Mouse (Mus musculus) neural tube, embryonic 12.5 days (tissue): ENCODE measurements around the gene Bahcc1. TPM values are rescaled to one million over a fixed set of nuclear protein-coding genes. Genes with fewer than 3 reads are reported as not detected.
A peak's percentile ranks its signal among the peaks of the same experiment; 100 is the strongest.

ENCODE experiments used
- ATAC-seq: fragments of 200-750 bp; cut with Nextera tagmentation; 2 replicates; pipeline ENCODE4 v1.8.0; 2017; ENCODE audit warnings: low read depth, mild to moderate bottlenecking, moderate TSS enrichment, moderate library complexity; ENCODE audit not compliant: low FRiP score
- H3K27ac ChIP-seq: fragments of 300-500 bp; sonication (generic); 2 replicates; pipeline ENCODE4 v1.5.1; 2016
- H3K27me3 ChIP-seq: fragments of 300-500 bp; sonication (generic); replicated peaks from 2 replicates; pipeline ENCODE4 v1.6.1; 2016; ENCODE audit warnings: mild to moderate bottlenecking
- H3K36me3 ChIP-seq: fragments of 300-500 bp; sonication (generic); 2 replicates; pipeline ENCODE4 v1.6.1; 2016; ENCODE audit warnings: mild to moderate bottlenecking
- H3K4me1 ChIP-seq: fragments of 300-500 bp; sonication (generic); 2 replicates; pipeline ENCODE4 v1.6.1; 2016
- H3K4me2 ChIP-seq: fragments of 300-500 bp; sonication (generic); replicated peaks from 2 replicates; pipeline ENCODE4 v1.6.1; 2016; ENCODE audit warnings: mild to moderate bottlenecking
- H3K4me3 ChIP-seq: fragments of 300-500 bp; sonication (generic); 2 replicates; pipeline ENCODE4 v1.5.1; 2016
- H3K9ac ChIP-seq: fragments of 300-500 bp; sonication (generic); 2 replicates; pipeline ENCODE4 v1.6.1; 2016; ENCODE audit warnings: mild to moderate bottlenecking
- H3K9me3 ChIP-seq: fragments of 300-500 bp; sonication (generic); 2 replicates; pipeline ENCODE4 v1.6.1; 2016; ENCODE audit warnings: mild to moderate bottlenecking
- WGBS: fragments of 180-500 bp; shearing (Covaris S2); methylation state at CpG from one replicate; pipeline ENCODE4 v1.1.7; 2016; 5-methylcytosine and 5-hydroxymethylcytosine counted together
- polyA plus RNA-seq: library from polyadenylated mRNA; unstranded; fragments of >200 nt; fragmentation: Nextera tagmentation; extraction: Ambion mirVana; gene quantifications from 2 replicates; pipeline ENCODE4 v1.2.1, GENCODE M21; 2016

Gene Bahcc1
- polyA plus RNA-seq, 1 experiment from 2014 or later = 21.6 TPM

DNA sequence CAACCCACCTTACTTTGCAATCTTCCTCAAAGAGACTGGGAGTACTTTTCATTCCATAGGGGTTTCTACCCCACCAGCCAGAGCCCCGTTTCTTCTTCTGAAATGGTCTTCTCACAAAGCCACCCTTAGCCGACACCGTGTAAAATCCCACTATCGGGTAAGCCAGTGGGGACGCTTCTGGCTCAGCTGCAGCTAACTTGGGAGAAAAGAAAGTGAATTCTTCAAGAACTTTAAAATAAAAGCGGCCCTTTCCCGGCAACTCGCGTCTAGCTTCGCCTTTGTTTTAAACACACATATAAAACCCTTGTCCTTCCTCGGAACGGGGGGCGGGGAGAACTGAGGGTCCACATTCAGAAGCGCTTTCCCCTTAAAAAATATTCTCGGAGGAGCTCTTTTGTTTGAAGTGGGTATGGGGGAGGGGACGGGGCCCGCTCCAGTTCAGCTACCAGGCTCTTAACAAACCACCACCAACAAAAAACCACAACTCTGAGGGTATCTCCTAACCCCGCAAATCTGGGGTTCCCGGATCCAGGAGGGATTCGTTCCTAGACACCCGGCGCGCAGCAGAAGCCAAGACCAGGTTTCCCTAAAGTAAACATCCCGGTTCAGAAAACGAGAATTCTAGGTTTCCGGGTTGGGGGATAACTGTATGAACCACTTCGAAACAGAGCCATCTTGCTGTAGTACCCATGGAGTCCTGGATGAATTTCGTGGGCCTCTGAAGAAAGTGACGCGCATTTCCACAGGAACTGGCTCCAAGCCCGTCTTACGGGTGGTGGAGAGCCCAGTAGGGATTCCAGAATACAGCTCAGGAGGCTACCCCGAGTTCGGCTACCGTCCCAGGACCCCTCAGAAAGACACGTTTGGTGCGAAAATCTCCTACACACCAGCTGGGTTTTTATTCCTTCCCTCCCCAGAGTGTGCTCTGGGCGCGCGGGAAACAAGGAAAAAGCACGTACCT is 44.0 kb upstream of the Bahcc1 start:
- no peaks in the 10 kb centered on the region for H3K27me3 ChIP-seq
- peak overlapping the region; percentile 99 for H3K4me2 ChIP-seq
- no peak for ATAC-seq
- H3K9me3 ChIP-seq = no peaks in the 10 kb centered on the region
- peaks cover 8% of the 10 kb centered on the region; the same call in 1 of the 2 replicates for H3K36me3 ChIP-seq
- peak overlapping the region; percentile 90 for H3K4me3 ChIP-seq
- WGBS = under 1% methylated on average over 41 of the region's 41 CpGs
- H3K9ac ChIP-seq = peak overlapping the region; percentile 99
- peak overlapping the region; percentile 96 for H3K27ac ChIP-seq
- H3K4me1 ChIP-seq = peaks cover 43% of the 10 kb centered on the region

DNA sequence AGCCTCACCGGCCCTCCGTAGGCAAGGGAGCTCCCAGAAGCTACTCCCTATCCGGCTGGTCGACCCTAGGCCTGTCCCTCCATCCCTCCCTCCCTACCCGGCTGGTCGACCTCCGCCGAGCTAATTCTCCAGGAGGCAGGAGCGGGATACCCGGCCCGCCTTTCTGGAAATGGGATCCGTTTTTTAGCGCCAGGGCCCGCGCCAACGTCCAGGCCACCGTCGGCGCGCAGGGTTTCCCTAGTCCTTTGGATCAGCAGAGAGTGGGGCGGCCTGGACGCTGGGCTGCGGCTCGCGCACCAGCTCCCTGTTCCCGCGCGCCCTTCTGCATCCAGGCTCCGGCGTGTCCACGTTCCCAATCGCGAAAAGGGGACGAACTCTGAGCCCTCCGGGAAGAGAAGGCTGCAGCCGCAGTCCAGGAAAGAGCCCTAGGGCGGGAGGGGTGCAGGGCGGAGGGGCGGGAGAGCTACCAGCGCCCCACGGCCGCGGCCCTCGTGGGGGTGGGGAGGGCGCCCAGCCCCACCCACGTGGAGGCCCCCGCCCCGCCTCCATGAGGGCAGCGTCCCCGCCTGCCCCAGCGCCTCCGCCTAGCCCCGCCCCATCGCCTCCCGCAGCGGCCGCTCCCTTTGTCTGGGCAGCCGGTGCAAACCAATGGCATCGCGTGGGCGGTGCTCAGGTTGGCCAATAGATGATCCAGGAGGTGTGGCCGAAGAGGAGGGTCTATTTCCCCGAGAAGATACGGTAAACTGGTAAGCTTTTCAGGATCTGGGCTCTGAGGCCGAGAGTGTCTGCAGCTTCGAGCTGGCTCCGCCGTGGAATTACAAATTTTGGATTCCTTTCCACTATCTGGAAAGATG is 43.1 kb upstream of the Bahcc1 start:
- peaks cover 34% of the 10 kb centered on the region for H3K4me1 ChIP-seq
- under 1% methylated on average over 67 of the region's 68 CpGs for WGBS

DNA sequence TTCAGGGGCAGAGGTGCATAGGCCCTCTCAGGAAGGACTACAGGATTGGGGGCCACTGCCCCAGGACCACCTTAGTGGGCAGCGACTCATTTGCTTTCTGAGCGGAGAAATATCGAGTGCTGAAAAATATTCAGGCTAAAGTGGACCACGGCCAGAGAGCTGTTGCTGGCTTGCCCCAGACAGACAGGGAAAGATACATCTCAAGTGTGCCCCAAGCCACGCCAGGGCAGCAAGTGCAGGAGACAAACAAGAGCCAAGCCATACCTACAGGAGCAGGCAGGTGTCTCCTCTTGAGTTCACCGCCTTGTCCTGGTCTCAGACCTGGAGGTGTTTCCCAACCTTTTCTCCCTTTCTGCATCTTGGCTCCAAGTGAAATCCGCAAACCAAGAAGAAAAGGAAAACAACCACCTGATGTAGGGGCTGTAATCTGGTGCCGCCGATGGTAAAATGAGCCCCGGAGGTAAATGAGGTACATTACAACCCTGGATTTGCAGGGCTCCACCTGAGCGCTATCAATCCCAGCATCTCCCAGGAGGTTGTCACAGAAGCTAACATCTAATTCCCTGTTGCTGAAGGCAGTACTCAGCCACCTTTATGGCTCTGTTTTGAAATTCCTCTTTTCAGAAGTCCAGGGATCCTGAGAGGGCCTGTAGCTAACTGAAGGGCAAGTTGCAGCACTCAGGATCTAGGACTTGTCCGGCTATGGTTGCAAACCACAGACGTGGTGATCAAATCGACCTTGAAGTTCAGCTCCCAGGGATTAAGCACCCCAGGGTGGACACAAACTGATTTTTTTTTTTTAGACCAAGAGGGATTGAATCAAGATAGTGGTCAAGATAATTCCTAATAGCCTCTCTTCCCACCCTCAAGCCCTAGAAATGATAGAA is 42.0 kb upstream of the Bahcc1 start:
- peaks cover 23% of the 10 kb centered on the region for H3K4me1 ChIP-seq
- H3K27me3 ChIP-seq = no peaks in the 10 kb centered on the region
- peak overlapping the region; percentile 96; the same call in 1 of the 2 replicates for H3K27ac ChIP-seq
- H3K4me3 ChIP-seq = peak overlapping the region; percentile 90
- peak overlapping the region; percentile 99 for H3K4me2 ChIP-seq
- ATAC-seq = no peak
- H3K9me3 ChIP-seq = no peaks in the 10 kb centered on the region
- 26% methylated on average over 14 of the region's 14 CpGs for WGBS
- H3K36me3 ChIP-seq = peaks cover 2% of the 10 kb centered on the region; the same call in 1 of the 2 replicates
- H3K9ac ChIP-seq = peak overlapping the region; percentile 99

More for the DNA sequence above, 43.1 kb upstream of the Bahcc1 start:
- peak overlapping the region; percentile 99 for H3K4me2 ChIP-seq
- H3K36me3 ChIP-seq = peaks cover 8% of the 10 kb centered on the region; the same call in 1 of the 2 replicates
- no peaks in the 10 kb centered on the region for H3K9me3 ChIP-seq
- H3K27ac ChIP-seq = peak overlapping the region; percentile 96
- peak overlapping the region; percentile 90 for H3K4me3 ChIP-seq
- H3K27me3 ChIP-seq = no peaks in the 10 kb centered on the region
- ATAC-seq = peak; percentile 89
- peak overlapping the region; percentile 99 for H3K9ac ChIP-seq

DNA sequence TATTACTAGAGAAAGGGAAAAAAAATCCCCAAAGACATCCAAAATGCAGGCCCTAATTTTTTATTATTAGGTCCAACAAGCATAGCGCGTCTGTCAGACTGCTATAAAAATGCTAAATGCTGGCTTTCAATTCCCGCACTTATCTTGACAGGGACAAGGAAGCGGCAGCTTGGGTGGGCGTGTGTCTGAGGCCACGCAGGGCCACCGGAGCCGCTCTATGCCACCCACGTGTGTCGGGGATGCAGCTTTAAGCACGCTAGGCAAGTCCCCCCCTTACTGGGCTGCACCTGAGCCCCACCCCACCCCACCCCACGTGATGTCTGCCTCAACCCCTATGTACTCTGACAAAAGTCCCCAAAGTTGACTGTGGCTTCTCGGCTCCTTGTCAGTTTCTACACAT is 33.9 kb upstream of the Bahcc1 start:
- Histone ChIP-seq H3K4me2 (peak overlapping the region; percentile 15; the same call in 1 of the 2 replicates), H3K36me3 (no peaks in the 10 kb centered on the region), H3K27me3 (no peaks in the 10 kb centered on the region), H3K4me1 (no peaks in the 10 kb centered on the region), H3K9me3 (no peaks in the 10 kb centered on the region), H3K27ac (no peak overlapping the region), H3K9ac (no peak overlapping the region), H3K4me3 (no peak overlapping the region)
- ATAC-seq = no peak
- WGBS = 30% methylated on average over 13 of the region's 13 CpGs

DNA sequence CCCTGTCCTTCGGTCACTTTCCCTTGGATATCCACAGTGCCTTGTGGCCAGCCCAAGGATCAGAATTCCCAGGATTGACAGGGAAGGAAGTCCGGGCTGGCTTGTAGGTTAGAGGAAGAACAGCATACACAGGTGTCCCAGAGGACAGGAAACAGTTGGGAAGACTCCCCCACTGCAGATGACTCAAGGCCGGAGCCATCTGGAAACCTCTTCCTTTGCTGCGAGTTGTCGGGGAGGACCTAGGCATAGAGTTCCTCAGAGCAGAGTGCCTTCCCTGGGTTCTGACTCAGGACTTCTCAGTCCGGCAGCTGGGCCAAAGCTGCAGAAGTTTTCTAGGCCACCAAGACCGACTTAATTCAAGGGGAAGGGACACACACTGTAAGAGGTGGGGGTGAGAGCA is 33.0 kb upstream of the Bahcc1 start:
- no peaks in the 10 kb centered on the region for H3K4me1 ChIP-seq
- no peak overlapping the region for H3K9ac ChIP-seq
- H3K36me3 ChIP-seq = no peaks in the 10 kb centered on the region
- no peak overlapping the region for H3K4me2 ChIP-seq
- no peak overlapping the region for H3K27ac ChIP-seq
- no peak overlapping the region for H3K4me3 ChIP-seq
- 82% methylated on average over 7 of the region's 7 CpGs for WGBS
- no peaks in the 10 kb centered on the region for H3K27me3 ChIP-seq
- no peak for ATAC-seq
- no peaks in the 10 kb centered on the region for H3K9me3 ChIP-seq

DNA sequence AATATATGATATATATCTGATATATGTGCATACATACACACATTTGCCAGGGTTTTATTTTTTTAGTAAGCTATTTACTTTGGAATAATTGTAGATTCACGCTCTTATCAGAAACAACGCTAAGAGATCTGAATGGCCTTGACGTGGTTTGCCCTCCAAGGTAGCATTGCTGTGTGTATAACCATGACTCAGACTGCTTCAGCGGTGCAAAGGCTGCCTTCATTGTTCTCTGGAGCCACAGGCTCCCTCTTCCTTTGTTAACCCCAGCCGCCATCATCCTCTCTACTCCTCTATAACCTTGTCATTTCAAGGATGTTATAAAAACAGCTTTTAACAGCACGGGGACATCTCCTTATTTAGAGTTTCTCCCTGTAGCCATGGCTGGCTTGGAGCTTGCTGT is 32.1 kb upstream of the Bahcc1 start:
- 74% methylated on average over 6 of the region's 6 CpGs for WGBS
- Histone ChIP-seq H3K4me3 (no peak overlapping the region), H3K4me1 (no peaks in the 10 kb centered on the region), H3K27ac (no peak overlapping the region), H3K9ac (no peak overlapping the region), H3K27me3 (no peaks in the 10 kb centered on the region), H3K9me3 (no peaks in the 10 kb centered on the region), H3K4me2 (no peak overlapping the region), H3K36me3 (no peaks in the 10 kb centered on the region)
- no peak for ATAC-seq

DNA sequence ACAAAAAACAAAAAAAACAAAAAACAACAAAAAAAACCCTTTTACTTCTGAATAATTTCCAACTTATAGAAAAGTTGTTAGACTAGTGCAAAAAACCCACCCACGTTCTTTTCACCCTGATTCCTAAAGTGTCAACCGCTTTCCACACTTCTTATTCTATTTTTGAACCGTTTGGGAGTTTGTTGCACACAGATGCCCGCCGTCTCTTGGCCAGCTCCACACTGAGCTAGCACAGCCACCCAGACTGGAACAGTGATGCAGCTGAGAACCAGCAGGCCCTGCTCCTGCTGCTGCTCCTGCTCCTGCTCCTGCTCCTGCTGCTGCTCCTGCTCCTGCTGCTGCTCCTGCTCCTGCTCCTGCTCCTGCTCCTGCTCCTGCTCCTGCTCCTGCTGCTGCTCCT is 28.5 kb upstream of the Bahcc1 start:
- no peak overlapping the region for H3K9ac ChIP-seq
- H3K9me3 ChIP-seq = no peaks in the 10 kb centered on the region
- no peak overlapping the region for H3K4me3 ChIP-seq
- ATAC-seq = no peak
- no peaks in the 10 kb centered on the region; the same call in 1 of the 2 replicates for H3K4me1 ChIP-seq
- 92% methylated on average over 5 of the region's 5 CpGs for WGBS
- no peak overlapping the region for H3K27ac ChIP-seq
- no peak overlapping the region for H3K4me2 ChIP-seq
- no peaks in the 10 kb centered on the region for H3K36me3 ChIP-seq
- H3K27me3 ChIP-seq = no peaks in the 10 kb centered on the region

DNA sequence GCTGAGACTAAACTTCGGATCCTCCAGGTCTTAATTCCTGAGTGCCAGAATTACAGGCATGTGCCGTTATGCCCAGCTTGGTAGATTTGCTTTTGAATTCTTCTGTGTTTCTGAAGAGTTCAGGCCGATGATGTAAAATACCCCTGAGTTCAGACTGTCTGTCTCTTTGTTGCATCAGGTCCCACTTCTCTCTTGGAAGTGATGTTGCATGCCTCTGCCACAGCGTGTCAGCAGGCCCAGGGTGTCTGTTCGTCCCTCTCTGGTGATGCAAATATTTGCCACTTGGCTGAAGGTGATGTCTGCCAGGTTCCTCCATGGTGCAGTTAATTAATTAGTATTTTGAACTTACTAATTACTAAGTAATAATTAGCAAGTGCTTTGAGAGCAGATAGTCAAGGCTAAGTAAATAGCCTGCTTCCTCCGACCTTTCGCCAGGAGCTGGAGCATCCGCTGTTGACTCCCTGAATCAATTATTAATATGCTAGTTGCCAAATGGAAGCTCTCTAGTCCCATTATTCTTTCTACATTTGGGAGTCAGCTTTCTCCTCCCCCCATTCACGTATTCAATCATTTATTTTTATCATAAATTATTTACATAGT is 26.6 kb upstream of the Bahcc1 start:
- WGBS = 74% methylated on average over 9 of the region's 9 CpGs

DNA sequence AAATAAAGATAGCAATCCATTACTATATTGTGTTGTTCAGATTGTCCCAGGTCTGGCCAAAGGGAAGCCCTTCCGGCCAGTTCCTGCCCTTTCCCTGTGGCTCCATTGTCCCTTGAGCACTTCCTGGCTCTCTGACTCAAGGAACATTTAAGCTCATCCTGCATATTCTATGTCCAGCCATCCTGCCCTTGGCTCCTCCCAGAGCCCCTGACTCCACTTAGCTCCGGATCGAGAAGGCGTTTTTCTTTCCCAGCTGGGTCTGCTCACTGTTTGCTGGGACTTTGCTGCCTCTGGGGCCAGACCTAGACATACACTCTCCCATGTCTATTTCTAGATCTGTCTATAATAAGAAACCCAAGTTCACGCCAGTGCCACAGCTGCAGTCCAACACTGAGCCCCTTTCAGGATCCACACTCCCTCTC is 26.1 kb upstream of the Bahcc1 start:
- no peak overlapping the region for H3K27ac ChIP-seq
- H3K27me3 ChIP-seq = no peaks in the 10 kb centered on the region
- no peak overlapping the region for H3K9ac ChIP-seq
- WGBS = 54% methylated on average over 5 of the region's 5 CpGs
- no peaks in the 10 kb centered on the region for H3K36me3 ChIP-seq
- H3K4me1 ChIP-seq = no peaks in the 10 kb centered on the region; the same call in 1 of the 2 replicates
- H3K4me3 ChIP-seq = no peak overlapping the region
- no peaks in the 10 kb centered on the region for H3K9me3 ChIP-seq
- no peak for ATAC-seq
- no peak overlapping the region for H3K4me2 ChIP-seq

More for the DNA sequence above, 26.6 kb upstream of the Bahcc1 start:
- Histone ChIP-seq H3K4me3 (no peak overlapping the region), H3K27me3 (no peaks in the 10 kb centered on the region), H3K9ac (no peak overlapping the region), H3K27ac (no peak overlapping the region), H3K4me1 (no peaks in the 10 kb centered on the region; the same call in 1 of the 2 replicates), H3K4me2 (no peak overlapping the region), H3K9me3 (no peaks in the 10 kb centered on the region), H3K36me3 (no peaks in the 10 kb centered on the region)
- no peak for ATAC-seq

DNA sequence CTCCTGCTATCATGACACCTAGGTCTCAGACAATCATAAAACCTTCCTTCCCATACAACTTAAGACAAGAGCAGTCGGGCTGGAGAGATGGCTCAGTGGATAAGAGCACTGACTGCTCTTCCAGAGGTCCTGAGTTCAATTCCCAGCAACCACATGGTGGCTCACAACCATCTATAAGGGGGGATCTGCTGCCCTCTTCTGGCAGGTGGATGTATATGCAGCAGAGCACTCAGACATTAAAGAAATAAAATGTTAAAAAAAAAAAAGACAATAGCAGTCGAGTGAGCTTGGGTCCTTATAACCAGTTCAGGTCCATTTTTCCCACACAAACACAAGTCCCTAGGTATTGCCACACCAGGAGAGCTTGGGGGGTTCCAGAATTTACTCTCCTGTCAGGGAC is 23.9 kb upstream of the Bahcc1 start:
- Histone ChIP-seq H3K9me3 (no peaks in the 10 kb centered on the region), H3K4me2 (no peak overlapping the region), H3K4me3 (no peak overlapping the region), H3K4me1 (no peaks in the 10 kb centered on the region; the same call in 1 of the 2 replicates), H3K36me3 (no peaks in the 10 kb centered on the region), H3K9ac (no peak overlapping the region), H3K27me3 (no peaks in the 10 kb centered on the region), H3K27ac (no peak overlapping the region)
- 71% methylated on average over 2 of the region's 2 CpGs for WGBS
- no peak for ATAC-seq

DNA sequence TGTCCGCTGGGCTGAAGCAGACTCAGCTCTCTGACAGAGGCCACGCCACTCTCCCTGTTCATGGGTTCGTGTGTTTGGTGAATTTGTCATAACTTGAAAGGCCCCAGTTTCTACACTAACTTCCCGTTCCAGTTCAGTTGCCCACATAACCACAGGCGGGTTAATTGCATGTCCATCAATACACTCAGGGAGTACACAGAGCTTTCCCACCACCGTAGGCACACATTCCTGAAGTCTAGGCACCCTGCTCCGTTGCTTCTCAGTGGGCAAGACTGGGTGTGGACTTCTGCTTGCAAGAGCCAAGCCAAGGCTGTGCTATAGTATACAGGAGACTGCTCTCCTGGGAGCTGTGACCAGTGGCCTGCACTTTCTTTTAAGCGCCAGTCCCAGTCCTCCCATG is 23.3 kb upstream of the Bahcc1 start:
- no peak for ATAC-seq
- Histone ChIP-seq H3K4me1 (no peaks in the 10 kb centered on the region; the same call in 1 of the 2 replicates), H3K36me3 (no peaks in the 10 kb centered on the region), H3K9ac (no peak overlapping the region), H3K27ac (no peak overlapping the region), H3K4me3 (no peak overlapping the region), H3K27me3 (no peaks in the 10 kb centered on the region), H3K9me3 (no peaks in the 10 kb centered on the region), H3K4me2 (no peak overlapping the region)
- WGBS = 79% methylated on average over 8 of the region's 8 CpGs
